In the genomic region with DNA sequence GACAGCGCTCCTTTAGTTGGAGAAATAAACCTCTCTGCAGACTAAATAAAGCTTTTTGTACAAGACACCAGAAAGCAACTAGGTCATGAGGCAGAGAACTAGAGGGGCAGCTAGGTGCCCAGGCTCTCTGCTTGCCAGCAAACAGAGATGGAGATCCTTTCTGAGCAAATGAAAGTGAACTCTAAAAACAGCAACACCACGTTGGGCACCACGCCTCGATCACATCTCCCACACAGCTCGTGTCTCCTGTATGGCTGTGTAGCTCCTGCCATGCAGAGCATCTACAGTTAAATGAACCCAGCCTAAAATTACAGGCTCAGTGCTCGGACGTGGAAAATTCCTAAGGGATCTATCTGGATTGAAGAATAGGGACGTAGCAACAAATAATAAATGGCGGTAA, we compare ENCODE assay signal across 19 mouse cellular contexts.
DNase-seq lines count a peak whose midpoint lies in the region; TF ChIP-seq lines count a peak whose summit lies in the region.
"Had no signal": no experiment of that assay in that cellular context is flagged by ENCODE, and none has a peak within 500 bp of the region (broad histone marks: within the 10 kb centered on the region; RNA-seq: fewer than 3 reads in every experiment).

No protein-coding gene starts in this region.

- TF ChIP-seq POLR2A in heart, adult 2 months (IDR thresholded peaks at IDR 0.05; ENCODE audit: insufficient read depth, low read depth, low read length), result no peak

- no peaks in the 10 kb centered on the region for H3K9me3 ChIP-seq in limb, embryonic 10.5 days (replicated peaks)
- H3K9me3 ChIP-seq: forebrain, embryonic 13.5 days; hindbrain, embryonic 15.5 days; neural tube, embryonic 12.5 days had no signal

- peaks cover 2% of the 10 kb centered on the region; the same call in 1 of the 2 replicates for H3K79me2 ChIP-seq in heart, adult 2 months (replicated peaks; ENCODE audit: control insufficient read depth, insufficient read depth, low read length)

- H3K4me1 ChIP-seq in heart, adult 2 months (ENCODE audit: control insufficient read depth, insufficient read depth, low read length), result peaks cover 31% of the 10 kb centered on the region
- peaks cover 51% of the 10 kb centered on the region for H3K4me1 ChIP-seq in limb, embryonic 10.5 days
- H3K4me1 ChIP-seq: forebrain, embryonic 13.5 days had no signal

- no peak overlapping the region for H3K4me3 ChIP-seq in heart, adult 2 months
- no peak overlapping the region for H3K4me3 ChIP-seq in limb, embryonic 10.5 days
- H3K4me3 ChIP-seq: forebrain, embryonic 13.5 days; hindbrain, embryonic 15.5 days; neural tube, embryonic 12.5 days had no signal

- no peaks in the 10 kb centered on the region for H3K27me3 ChIP-seq in heart, adult 2 months (ENCODE audit: control insufficient read depth, insufficient read depth, low read length)
- no peaks in the 10 kb centered on the region for H3K27me3 ChIP-seq in limb, embryonic 10.5 days (ENCODE audit: low read depth, poor library complexity, severe bottlenecking)
- H3K27me3 ChIP-seq: forebrain, embryonic 13.5 days; hindbrain, embryonic 15.5 days; neural tube, embryonic 12.5 days had no signal

- peak overlapping the region; percentile 10 for H3K27ac ChIP-seq in heart, adult 2 months
- peak overlapping the region; percentile 44; the same call in 1 of the 2 replicates for H3K27ac ChIP-seq in limb, embryonic 10.5 days
- H3K27ac ChIP-seq: forebrain, embryonic 13.5 days; hindbrain, embryonic 15.5 days; neural tube, embryonic 12.5 days had no signal

- TF ChIP-seq CTCF in heart, adult 2 months (IDR thresholded peaks at IDR 0.05), result no peak

- intact Hi-C loops in heart, adult 2 months (cut with DNase I), result no loop called here
- intact Hi-C loops in left cerebral cortex, postnatal 25 days (cut with DNase I), result no loop called here
- intact Hi-C loops in left cerebral cortex, postnatal 10 days (cut with DNase I), result no loop called here

- H3K9ac ChIP-seq in heart, adult 2 months (ENCODE audit: low read depth, low read length), result no peak overlapping the region
- H3K9ac ChIP-seq: forebrain, embryonic 13.5 days; hindbrain, embryonic 15.5 days; neural tube, embryonic 12.5 days had no signal

- peaks cover 9% of the 10 kb centered on the region for H3K36me3 ChIP-seq in heart, adult 2 months (ENCODE audit: control insufficient read depth, insufficient read depth, low read length)
- H3K36me3 ChIP-seq in limb, embryonic 10.5 days, result no peaks in the 10 kb centered on the region
- H3K36me3 ChIP-seq: hindbrain, embryonic 15.5 days; neural tube, embryonic 12.5 days had no signal

- DNase-seq in cerebellum, adult 9-11 months, result peak; percentile 40
- DNase-seq in cerebellum, postnatal 10 days, result no peak
- no peak for DNase-seq in heart, adult 2 months
- DNase-seq in heart, postnatal 4 days, result no peak
- DNase-seq in left cerebral cortex, postnatal 25 days (ENCODE audit: low spot score in 2 of 2), result peak; percentile 12 to 76
- no peak for DNase-seq in left cerebral cortex, postnatal 10 days (ENCODE audit: extremely low spot score in 1 of 2, low spot score in 2 of 2)
- DNase-seq in limb, embryonic 10.5 days (ENCODE audit: low spot score), result no peak
- DNase-seq in neural tube, embryonic 10.5 days (ENCODE audit: extremely low spot score, low spot score), result no peak
- DNase-seq: adrenal gland, postnatal 10 days; cerebellum, adult 9-10 months; gastrocnemius, postnatal 36 days; kidney, postnatal 14 days; layer of hippocampus, adult 9-11 months; lung, adult 2 months; lung, postnatal 36 days; thymus, adult 2 months had no signal

- 45% methylated on average over 9 of the region's 9 CpGs for WGBS in heart, adult 2 months
- WGBS in limb, embryonic 10.5 days, result 89% methylated on average over 9 of the region's 9 CpGs

- no peak for TF ChIP-seq EP300 in heart, adult 2 months (IDR thresholded peaks at IDR 0.05; ENCODE audit: insufficient read depth, low read depth, low read length)

Comparison
In these comparisons a context has a peak if more than half of its experiments do, and no peak if none do; other contexts are left out.
1. DNase-seq: peak in cerebellum, adult 9-11 months (single experiment) and left cerebral cortex, postnatal 25 days (2 of 2); none in cerebellum, postnatal 10 days (0 of 2), heart, adult 2 months (0 of 2), heart, postnatal 4 days (single experiment), left cerebral cortex, postnatal 10 days (0 of 2), limb, embryonic 10.5 days (single experiment) and neural tube, embryonic 10.5 days (single experiment).